ENCODE assay signal across 8 mouse cellular contexts in genomic region chr11:47987893-47988267, GRCm38 (mm10). TPM values are rescaled to one million over a fixed set of nuclear protein-coding genes. Genes with fewer than 3 reads are reported as not detected.
DNase-seq lines count a peak whose midpoint lies in the region; ATAC-seq lines count a peak whose summit lies in the region.

No protein-coding gene starts in this region.

- no peak overlapping the region for H3K9ac ChIP-seq in lung, embryonic 16.5 days (ENCODE audit: low read length)
- no peak overlapping the region for H3K9ac ChIP-seq in stomach, embryonic 14.5 days (replicated peaks; ENCODE audit: low read depth, low read length)

- ATAC-seq in lung, embryonic 16.5 days (ENCODE audit: low read depth), result no peak
- no peak for ATAC-seq in stomach, embryonic 14.5 days (ENCODE audit: insufficient number of reproducible peaks, insufficient read depth, low FRiP score, low read depth)
- no peak for ATAC-seq in granulocyte monocyte progenitor cell, adult 5-6 weeks (replicated peaks; ENCODE audit: poor library complexity, severe bottlenecking)

- peaks cover 29% of the 10 kb centered on the region for H3K27me3 ChIP-seq in lung, embryonic 16.5 days (ENCODE audit: control insufficient read depth, insufficient read depth, low read depth, low read length)
- peaks cover 11% of the 10 kb centered on the region; the same call in 1 of the 2 replicates for H3K27me3 ChIP-seq in stomach, embryonic 14.5 days (ENCODE audit: control insufficient read depth, insufficient read depth, low read length)

- no peaks in the 10 kb centered on the region for H3K36me3 ChIP-seq in lung, embryonic 16.5 days (ENCODE audit: control insufficient read depth, insufficient read depth, low read length)
- no peaks in the 10 kb centered on the region for H3K36me3 ChIP-seq in stomach, embryonic 14.5 days (ENCODE audit: control insufficient read depth, insufficient read depth, low read length)

- DNase-seq in cerebellum, postnatal 25 days, result peak; percentile 4 to 9
- no peak for DNase-seq in cerebellum, adult 8-10 months
- DNase-seq in lung, postnatal 14 days, result no peak
- DNase-seq in left cerebral cortex, postnatal 4 days, result peak; percentile 8
- no peak for DNase-seq in cerebellum, postnatal 4 days (ENCODE audit: low spot score in 2 of 2)

- intact Hi-C loops in left cerebral cortex, postnatal 4 days (cut with DNase I), result loop anchor here (5.0 kb wide), 1 partner anchor 594 kb away; no protein-coding TSS in a partner anchor

- peak overlapping the region; percentile 60 for H3K4me3 ChIP-seq in lung, embryonic 16.5 days (ENCODE audit: low read length)
- H3K4me3 ChIP-seq in stomach, embryonic 14.5 days (ENCODE audit: low read depth, low read length), result peak overlapping the region; percentile 56

- 0 out of 2 replicates have a peak, but pooled peaks cover 2% of the 10 kb centered on the region for H3K4me1 ChIP-seq in lung, embryonic 16.5 days (replicated peaks; ENCODE audit: control insufficient read depth, insufficient read depth, low read length)
- no peaks in the 10 kb centered on the region for H3K4me1 ChIP-seq in stomach, embryonic 14.5 days (ENCODE audit: control insufficient read depth, insufficient read depth, low read length)

- no peak overlapping the region for H3K27ac ChIP-seq in lung, embryonic 16.5 days (ENCODE audit: low read length)
- no peak overlapping the region for H3K27ac ChIP-seq in stomach, embryonic 14.5 days (ENCODE audit: low read length)

- peak overlapping the region; percentile 97 for H3K4me2 ChIP-seq in lung, embryonic 16.5 days (ENCODE audit: low read depth, low read length)
- H3K4me2 ChIP-seq in stomach, embryonic 14.5 days (replicated peaks; ENCODE audit: low read depth, low read length), result peak overlapping the region; percentile 94

- no peaks in the 10 kb centered on the region for H3K9me3 ChIP-seq in lung, embryonic 16.5 days (ENCODE audit: control insufficient read depth, low read length)
- no peaks in the 10 kb centered on the region for H3K9me3 ChIP-seq in stomach, embryonic 14.5 days (ENCODE audit: control insufficient read depth, low read depth, low read length)

- WGBS in lung, embryonic 16.5 days, result 11% methylated on average over 12 of the region's 12 CpGs
- WGBS in stomach, embryonic 14.5 days, result 17% methylated on average over 12 of the region's 12 CpGs

RNA-seq across cellular contexts. Expression of gene Sgcd, which starts 0.9 kb away (rescaled TPM):
- polyA plus RNA-seq in lung, embryonic 16.5 days (2015; fragmentation: Nextera tagmentation; extraction: Ambion mirVana), result 2.4 and 3.0 TPM in 2 replicates
- total RNA-seq in left cerebral cortex, postnatal 4 days (2021), result 10 to 100 TPM; 17.7 to 20.8 TPM
- polyA plus RNA-seq in stomach, embryonic 14.5 days (2014; fragmentation: Nextera tagmentation; extraction: Ambion mirVana), result 8.9 and 10.1 TPM in 2 replicates
- not detected in 2 replicates for total RNA-seq in granulocyte monocyte progenitor cell, adult 5-6 weeks (2014; fragmentation: Nextera tagmentation)
- total RNA-seq in granulocyte monocyte progenitor cell, adult 5-6 weeks (2017), result not detected in 2 replicates

Comparison
In these comparisons a context has a peak if more than half of its experiments do, and no peak if none do; other contexts are left out.
1. DNase-seq: peak in cerebellum, postnatal 25 days (2 of 2) and left cerebral cortex, postnatal 4 days (single experiment); none in cerebellum, adult 8-10 months (single experiment), lung, postnatal 14 days (single experiment) and cerebellum, postnatal 4 days (0 of 2).
2. RNA of gene Sgcd, which starts 0.9 kb away (total RNA-seq): 17.7 to 20.8 TPM in left cerebral cortex, postnatal 4 days; not detected in granulocyte monocyte progenitor cell, adult 5-6 weeks; every median in the first group is over 10 times any median in the second.